Comparison of ENCODE assay signal across 26 mouse cellular contexts in genomic region chr4:57686736-57687135, GRCm38 (mm10). TPM values are rescaled to one million over a fixed set of nuclear protein-coding genes. Genes with fewer than 3 reads are reported as not detected.
A peak's percentile ranks its signal among the peaks of the same experiment; 100 is the strongest.
DNase-seq lines count a peak whose midpoint lies in the region; ATAC-seq and TF ChIP-seq lines count a peak whose summit lies in the region.
"Had no signal": no experiment of that assay in that cellular context is flagged by ENCODE, and none has a peak within 500 bp of the region (broad histone marks: within the 10 kb centered on the region; RNA-seq: fewer than 3 reads in every experiment).

No protein-coding gene starts in this region.

- no peak for DNase-seq in limb, embryonic 10.5 days (ENCODE audit: low spot score)
- DNase-seq in left cerebral cortex, adult 18-20 months (ENCODE audit: low spot score in 2 of 2): no peak
- DNase-seq in layer of hippocampus, adult 18-20 months (ENCODE audit: low spot score in 2 of 2): no peak
- DNase-seq: adrenal gland, adult 8-10 months; adrenal gland, postnatal 25 days; cerebellum, adult 11-12 months; cerebellum, adult 9-10 months; cerebellum, postnatal 14 days; forebrain, postnatal 0 days; gastrocnemius, adult 2 months; gastrocnemius, postnatal 14 days; heart, adult 18-20 months; heart, postnatal 36 days had no signal

- ATAC-seq in megakaryocyte progenitor cell, adult 5-6 weeks (replicated peaks; ENCODE audit: poor library complexity): no peak
- ATAC-seq: activated CD4-positive, CD25-positive, alpha-beta regulatory T cell, adult 4 months; CD4-positive, CD25-positive, alpha-beta regulatory T cell, adult 4 months; forebrain, embryonic 14.5 days; forebrain, postnatal 0 days; hindbrain, embryonic 16.5 days; intestine, embryonic 15.5 days had no signal

- no peaks in the 10 kb centered on the region for H3K27me3 ChIP-seq in E14TG2a.4 (ENCODE audit: insufficient read depth, low read length)
- H3K27me3 ChIP-seq in ES-Bruce4 (ENCODE audit: control insufficient read depth, insufficient read depth, low read length, poor library complexity, severe bottlenecking): no peaks in the 10 kb centered on the region
- H3K27me3 ChIP-seq in limb, embryonic 10.5 days (ENCODE audit: low read depth, poor library complexity, severe bottlenecking): no peaks in the 10 kb centered on the region
- H3K27me3 ChIP-seq: embryonic facial prominence, embryonic 12.5 days; embryonic facial prominence, embryonic 15.5 days; heart, embryonic 13.5 days; hindbrain, embryonic 13.5 days; intestine, embryonic 15.5 days had no signal

- TF ChIP-seq CTCF in E14TG2a.4 (conservative IDR thresholded peaks at IDR 0.05; ENCODE audit: low read length) (no peak), ES-Bruce4 (IDR thresholded peaks at IDR 0.05; ENCODE audit: low read depth, low read length) (no peak)

- H3K27ac ChIP-seq in ES-Bruce4 (ENCODE audit: insufficient read depth, low read length): no peak overlapping the region
- peak overlapping the region; percentile 69 for H3K27ac ChIP-seq in limb, embryonic 10.5 days
- H3K27ac ChIP-seq: embryonic facial prominence, embryonic 12.5 days; embryonic facial prominence, embryonic 15.5 days; gastrocnemius, adult 2 months; heart, embryonic 13.5 days; hindbrain, embryonic 10.5 days; hindbrain, embryonic 13.5 days; intestine, embryonic 15.5 days had no signal

- no peak overlapping the region for H3K9ac ChIP-seq in ES-Bruce4 (ENCODE audit: low read depth, poor library complexity, severe bottlenecking)
- H3K9ac ChIP-seq: embryonic facial prominence, embryonic 12.5 days; embryonic facial prominence, embryonic 15.5 days; forebrain, postnatal 0 days; heart, embryonic 13.5 days; hindbrain, embryonic 13.5 days; intestine, embryonic 15.5 days had no signal

- TF ChIP-seq EP300 in ES-Bruce4 (IDR thresholded peaks at IDR 0.05; ENCODE audit: insufficient read depth, low read depth, low read length): peak; percentile 45; the same call in 1 of the 2 replicates

- H3K4me3 ChIP-seq in E14TG2a.4 (replicated peaks; ENCODE audit: low read length) (peak overlapping the region; percentile 50), ES-Bruce4 (ENCODE audit: low read depth, low read length) (no peak overlapping the region)
- no peak overlapping the region for H3K4me3 ChIP-seq in limb, embryonic 10.5 days
- H3K4me3 ChIP-seq: embryonic facial prominence, embryonic 12.5 days; embryonic facial prominence, embryonic 15.5 days; gastrocnemius, adult 2 months; heart, embryonic 13.5 days; hindbrain, embryonic 10.5 days; hindbrain, embryonic 13.5 days; intestine, embryonic 15.5 days had no signal

- TF ChIP-seq POLR2A in ES-Bruce4 (IDR thresholded peaks at IDR 0.05; ENCODE audit: insufficient read depth, low read length): no peak

- H3K9me3 ChIP-seq in E14TG2a.4 (ENCODE audit: low read length): no peaks in the 10 kb centered on the region
- H3K9me3 ChIP-seq in ES-Bruce4 (replicated peaks; ENCODE audit: control insufficient read depth, insufficient read depth, low read length, poor library complexity, severe bottlenecking): no peaks in the 10 kb centered on the region
- no peaks in the 10 kb centered on the region for H3K9me3 ChIP-seq in limb, embryonic 10.5 days (replicated peaks)
- H3K9me3 ChIP-seq: embryonic facial prominence, embryonic 12.5 days; embryonic facial prominence, embryonic 15.5 days; heart, embryonic 13.5 days; hindbrain, embryonic 10.5 days; hindbrain, embryonic 13.5 days; intestine, embryonic 15.5 days had no signal

- WGBS in limb, embryonic 10.5 days: 56% methylated on average over 3 of the region's 3 CpGs

- no peaks in the 10 kb centered on the region for H3K36me3 ChIP-seq in E14TG2a.4 (ENCODE audit: insufficient read depth, low read length)
- H3K36me3 ChIP-seq in ES-Bruce4 (ENCODE audit: control insufficient read depth, insufficient read depth, low read length, poor library complexity, severe bottlenecking): no peaks in the 10 kb centered on the region
- H3K36me3 ChIP-seq in limb, embryonic 10.5 days: peaks cover 6% of the 10 kb centered on the region; the same call in 1 of the 2 replicates
- H3K36me3 ChIP-seq: hindbrain, embryonic 13.5 days; intestine, embryonic 15.5 days had no signal

- peaks cover 97% of the 10 kb centered on the region for H3K4me1 ChIP-seq in E14TG2a.4 (replicated peaks; ENCODE audit: low read depth, low read length)
- H3K4me1 ChIP-seq in ES-Bruce4 (ENCODE audit: control insufficient read depth, insufficient read depth, low read length): peaks cover 9% of the 10 kb centered on the region
- H3K4me1 ChIP-seq in limb, embryonic 10.5 days: peaks cover 48% of the 10 kb centered on the region
- H3K4me1 ChIP-seq: intestine, embryonic 15.5 days had no signal

RNA-seq across cellular contexts. Expression of gene Akap2, which starts 30.7 kb away (rescaled TPM):
- 91.4 and 96.5 TPM in 2 replicates for polyA plus RNA-seq in ES-Bruce4 (2011; ENCODE audit: insufficient read depth, insufficient read length, low read depth, missing spikeins)
- polyA plus RNA-seq in limb, embryonic 10.5 days (2016; fragmentation: Nextera tagmentation; extraction: Ambion mirVana): 26.5 and 33.3 TPM in 2 replicates
- total RNA-seq in left cerebral cortex, adult 18-20 months (2021): 10 to 100 TPM; 42.1 to 46.8 TPM
- total RNA-seq in megakaryocyte progenitor cell, adult 5-6 weeks (2015): 0.02 TPM in 1 of 2 replicates, not detected in the other
- not detected in 2 replicates for total RNA-seq in megakaryocyte progenitor cell, adult 5-6 weeks (2017)
- 10 to 100 TPM; 52.0 to 53.2 TPM for total RNA-seq in layer of hippocampus, adult 18-20 months (2021)

Comparison
In these comparisons a context has a peak if more than half of its experiments do, and no peak if none do; other contexts are left out.
1. RNA of gene Akap2, which starts 30.7 kb away (total RNA-seq): 52.0 to 53.2 TPM in layer of hippocampus, adult 18-20 months and 42.1 to 46.8 TPM in left cerebral cortex, adult 18-20 months; 0.02 TPM in megakaryocyte progenitor cell, adult 5-6 weeks; every median in the first group is over 10 times any median in the second.